Mouse (Mus musculus) hindbrain, embryonic 15.5 days (tissue): ENCODE measurements around the gene Skida1. TPM values are rescaled to one million over a fixed set of nuclear protein-coding genes. Genes with fewer than 3 reads are reported as not detected.

Experiments
- ATAC-seq: fragments of 200-750 bp; cut with Nextera tagmentation; 2 replicates; pipeline ENCODE4 v1.8.0; 2017; ENCODE audit warnings: low read depth, moderate number of reproducible peaks, moderate TSS enrichment; ENCODE audit not compliant: low FRiP score
- H3K27ac ChIP-seq: fragments of 300-500 bp; sonication (generic); replicated peaks from 2 replicates; pipeline ENCODE4 v1.5.1; 2015; ENCODE audit warnings: mild to moderate bottlenecking, inconsistent platforms
- H3K27me3 ChIP-seq: fragments of 300-500 bp; sonication (generic); 2 replicates; pipeline ENCODE4 v1.6.1; 2015; ENCODE audit warnings: control low read depth, inconsistent platforms
- H3K36me3 ChIP-seq: fragments of 300-500 bp; sonication (generic); 2 replicates; pipeline ENCODE4 v1.6.1; 2015; ENCODE audit warnings: control low read depth, inconsistent platforms
- H3K4me1 ChIP-seq: fragments of 300-500 bp; sonication (generic); replicated peaks from 2 replicates; pipeline ENCODE4 v1.6.1; 2015; ENCODE audit warnings: control low read depth, inconsistent platforms
- H3K4me2 ChIP-seq: fragments of 300-500 bp; sonication (generic); 2 replicates; pipeline ENCODE4 v1.6.1; 2015; ENCODE audit warnings: moderate library complexity, mild to moderate bottlenecking, inconsistent platforms
- H3K4me3 ChIP-seq: fragments of 300-500 bp; sonication (generic); 2 replicates; pipeline ENCODE4 v1.5.1; 2015; ENCODE audit warnings: mild to moderate bottlenecking, inconsistent platforms
- H3K9ac ChIP-seq: fragments of 300-500 bp; sonication (generic); 2 replicates; pipeline ENCODE4 v1.6.1; 2015; ENCODE audit warnings: inconsistent platforms
- H3K9me3 ChIP-seq: fragments of 300-500 bp; sonication (generic); 2 replicates; pipeline ENCODE4 v1.6.1; 2016; ENCODE audit warnings: control low read depth, inconsistent platforms
- WGBS: fragments of 180-500 bp; shearing (Covaris S2); methylation state at CpG from one replicate; pipeline ENCODE4 v1.1.7; 2015; 5-methylcytosine and 5-hydroxymethylcytosine counted together
- polyA plus RNA-seq: library from polyadenylated mRNA; unstranded; fragments of >200 nt; fragmentation: Nextera tagmentation; extraction: Ambion mirVana; gene quantifications from 2 replicates; pipeline ENCODE4 v1.2.1, GENCODE M21; 2015

The Skida1 gene
- polyA plus RNA-seq, 1 experiment from 2014 or later: 6.5 TPM

GRCm38 (mm10) chr2:18031831-18032537 lies 16.9 kb downstream of the Skida1 start:
- ATAC-seq: no peak
- 5% methylated on average over 34 of the region's 34 CpGs for WGBS
- Histone ChIP-seq H3K4me3 (peak overlapping the region; percentile 31), H3K9me3 (no peaks in the 10 kb centered on the region), H3K4me1 (peaks cover 40% of the 10 kb centered on the region), H3K4me2 (peak overlapping the region; percentile 71), H3K9ac (peak overlapping the region; percentile 45), H3K36me3 (no peaks in the 10 kb centered on the region), H3K27ac (no peak overlapping the region), H3K27me3 (no peaks in the 10 kb centered on the region)

DNA sequence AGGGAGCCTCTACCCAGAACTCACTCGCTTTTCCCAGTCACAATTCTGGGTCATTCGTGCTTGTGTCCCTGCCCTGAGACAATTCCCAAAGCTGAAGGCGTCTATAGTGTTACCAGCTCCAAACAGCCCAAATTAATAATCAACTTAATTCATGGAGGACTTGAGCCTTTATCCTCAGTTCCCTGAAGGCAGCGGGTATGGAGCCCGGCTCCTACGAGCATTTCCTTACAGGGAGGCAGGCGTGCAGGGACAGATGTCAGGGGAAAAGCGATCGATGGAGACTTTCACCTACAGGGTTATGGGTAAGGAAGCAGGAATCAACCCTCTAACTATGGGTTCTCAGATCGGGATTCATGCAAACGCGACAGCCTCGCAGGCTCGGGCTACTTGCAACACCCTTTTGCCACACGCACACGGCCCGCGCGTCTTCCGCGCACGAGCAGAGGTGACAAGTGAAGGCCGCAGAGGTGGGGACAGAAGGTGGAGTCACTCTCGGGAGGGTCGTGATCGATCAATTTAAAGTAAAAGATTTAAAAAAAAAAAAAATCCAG lies 17.5 kb downstream of the Skida1 start:
- Histone ChIP-seq H3K4me1 (peaks cover 46% of the 10 kb centered on the region), H3K27ac (no peak overlapping the region), H3K4me2 (peak overlapping the region; percentile 71), H3K9ac (peak overlapping the region; percentile 45), H3K9me3 (no peaks in the 10 kb centered on the region), H3K4me3 (peak overlapping the region; percentile 31), H3K27me3 (no peaks in the 10 kb centered on the region), H3K36me3 (no peaks in the 10 kb centered on the region)
- 12% methylated on average over 26 of the region's 26 CpGs for WGBS
- no peak for ATAC-seq

DNA sequence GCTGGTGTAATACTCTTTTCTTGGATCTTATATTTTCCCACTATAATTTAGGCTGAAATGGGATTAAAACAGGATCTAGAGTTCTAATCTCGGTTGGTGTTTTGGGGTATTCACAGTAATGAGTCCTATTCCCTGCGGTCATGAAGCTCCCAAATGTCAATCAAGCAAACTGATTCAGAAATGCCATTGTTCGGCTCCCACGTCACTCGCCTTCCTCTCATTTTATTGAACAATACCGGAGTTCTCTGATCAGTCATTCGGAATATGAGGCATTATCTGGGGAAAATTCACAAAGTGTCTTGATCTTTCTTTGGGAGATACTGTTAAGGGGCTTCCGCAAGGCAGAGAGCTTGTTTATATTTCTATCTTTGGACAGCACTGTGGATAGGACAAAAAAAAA lies 18.3 kb downstream of the Skida1 start:
- H3K27ac ChIP-seq: no peak overlapping the region
- ATAC-seq: no peak
- H3K4me2 ChIP-seq: 0 out of 2 replicates have a peak overlapping the region, but pooled peaks have one; percentile 10
- no peaks in the 10 kb centered on the region for H3K27me3 ChIP-seq
- 50% methylated on average over 8 of the region's 8 CpGs for WGBS
- H3K9ac ChIP-seq: no peak overlapping the region
- H3K36me3 ChIP-seq: no peaks in the 10 kb centered on the region
- H3K4me3 ChIP-seq: no peak overlapping the region
- peaks cover 50% of the 10 kb centered on the region for H3K4me1 ChIP-seq
- H3K9me3 ChIP-seq: no peaks in the 10 kb centered on the region

DNA sequence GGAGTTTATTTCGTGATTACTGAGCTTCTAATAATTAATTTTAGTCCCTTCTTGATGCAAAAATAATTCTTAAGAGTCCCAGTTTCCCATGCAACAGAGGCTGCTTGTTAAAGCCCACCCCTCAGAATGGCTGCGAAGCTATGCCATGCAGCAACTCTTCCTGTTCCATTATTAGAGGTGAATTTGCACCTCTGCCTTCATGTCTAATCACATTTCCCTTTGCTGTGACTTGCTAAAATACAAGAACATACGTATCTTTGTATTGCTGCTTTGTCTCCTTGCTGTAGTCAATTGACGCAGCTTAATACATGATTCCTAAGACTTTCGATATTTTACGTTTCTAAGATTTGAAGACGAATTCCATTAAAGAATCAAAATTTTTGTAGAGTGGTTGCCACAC lies 19.2 kb downstream of the Skida1 start:
- no peak overlapping the region for H3K4me2 ChIP-seq
- H3K4me1 ChIP-seq: peaks cover 50% of the 10 kb centered on the region
- H3K4me3 ChIP-seq: no peak overlapping the region
- H3K9ac ChIP-seq: no peak overlapping the region
- no peaks in the 10 kb centered on the region for H3K36me3 ChIP-seq
- no peaks in the 10 kb centered on the region for H3K27me3 ChIP-seq
- ATAC-seq: no peak
- WGBS: 67% methylated on average over 7 of the region's 7 CpGs
- no peaks in the 10 kb centered on the region for H3K9me3 ChIP-seq
- no peak overlapping the region for H3K27ac ChIP-seq

- WGBS: under 1% methylated on average over 61 of the region's 61 CpGs
- ATAC-seq: peak; percentile 75
- peak overlapping the region; percentile 88 for H3K4me2 ChIP-seq
Observed at GRCm38 (mm10) chr2:18028140-18029021, 20.5 kb downstream of the Skida1 start.

GRCm38 (mm10) chr2:18027448-18028139 lies 21.3 kb downstream of the Skida1 start:
- Histone ChIP-seq H3K9ac (peak overlapping the region; percentile 69), H3K36me3 (no peaks in the 10 kb centered on the region), H3K9me3 (no peaks in the 10 kb centered on the region), H3K4me2 (peak overlapping the region; percentile 88), H3K4me1 (peaks cover 36% of the 10 kb centered on the region), H3K27me3 (no peaks in the 10 kb centered on the region), H3K4me3 (peak overlapping the region; percentile 65), H3K27ac (peak overlapping the region; percentile 94)
- under 1% methylated on average over 41 of the region's 44 CpGs for WGBS
- peak; percentile 85 for ATAC-seq

More at GRCm38 (mm10) chr2:18028140-18029021, 20.5 kb downstream of the Skida1 start:
- H3K4me1 ChIP-seq: peaks cover 44% of the 10 kb centered on the region
- peak overlapping the region; percentile 69 for H3K9ac ChIP-seq
- peak overlapping the region; percentile 65 for H3K4me3 ChIP-seq
- H3K9me3 ChIP-seq: no peaks in the 10 kb centered on the region
- H3K36me3 ChIP-seq: no peaks in the 10 kb centered on the region
- H3K27ac ChIP-seq: peak overlapping the region; percentile 94
- no peaks in the 10 kb centered on the region for H3K27me3 ChIP-seq

- H3K9ac ChIP-seq: peak overlapping the region; percentile 36
- H3K4me1 ChIP-seq: peaks cover 25% of the 10 kb centered on the region
- H3K4me2 ChIP-seq: peak overlapping the region; percentile 88
- H3K9me3 ChIP-seq: no peaks in the 10 kb centered on the region
- WGBS: under 1% methylated on average over 44 of the region's 44 CpGs
- peak overlapping the region; percentile 65 for H3K4me3 ChIP-seq
- H3K27me3 ChIP-seq: no peaks in the 10 kb centered on the region
- no peaks in the 10 kb centered on the region for H3K36me3 ChIP-seq
- H3K27ac ChIP-seq: peak overlapping the region; percentile 16
- ATAC-seq: peak; percentile 16; the same call in 1 of the 2 replicates
Observed at GRCm38 (mm10) chr2:18026116-18026947, 22.5 kb downstream of the Skida1 start.

GRCm38 (mm10) chr2:18025781-18026115 lies 23.1 kb downstream of the Skida1 start:
- H3K36me3 ChIP-seq: no peaks in the 10 kb centered on the region
- H3K4me1 ChIP-seq: peaks cover 20% of the 10 kb centered on the region
- no peaks in the 10 kb centered on the region for H3K27me3 ChIP-seq
- H3K4me2 ChIP-seq: peak overlapping the region; percentile 88
- peak overlapping the region; percentile 36 for H3K9ac ChIP-seq
- peak overlapping the region; percentile 65 for H3K4me3 ChIP-seq
- no peaks in the 10 kb centered on the region for H3K9me3 ChIP-seq
- no peak for ATAC-seq
- no peak overlapping the region for H3K27ac ChIP-seq
- WGBS: under 1% methylated on average over 14 of the region's 14 CpGs

GRCm38 (mm10) chr2:18025116-18025515 lies 23.7 kb downstream of the Skida1 start:
- H3K27me3 ChIP-seq: no peaks in the 10 kb centered on the region
- WGBS: 27% methylated on average over 5 of the region's 5 CpGs
- H3K9ac ChIP-seq: no peak overlapping the region
- H3K4me2 ChIP-seq: no peak overlapping the region; the same call in 1 of the 2 replicates
- H3K4me1 ChIP-seq: peaks cover 20% of the 10 kb centered on the region
- ATAC-seq: no peak
- H3K4me3 ChIP-seq: no peak overlapping the region
- no peaks in the 10 kb centered on the region for H3K36me3 ChIP-seq
- no peaks in the 10 kb centered on the region for H3K9me3 ChIP-seq
- no peak overlapping the region for H3K27ac ChIP-seq

DNA sequence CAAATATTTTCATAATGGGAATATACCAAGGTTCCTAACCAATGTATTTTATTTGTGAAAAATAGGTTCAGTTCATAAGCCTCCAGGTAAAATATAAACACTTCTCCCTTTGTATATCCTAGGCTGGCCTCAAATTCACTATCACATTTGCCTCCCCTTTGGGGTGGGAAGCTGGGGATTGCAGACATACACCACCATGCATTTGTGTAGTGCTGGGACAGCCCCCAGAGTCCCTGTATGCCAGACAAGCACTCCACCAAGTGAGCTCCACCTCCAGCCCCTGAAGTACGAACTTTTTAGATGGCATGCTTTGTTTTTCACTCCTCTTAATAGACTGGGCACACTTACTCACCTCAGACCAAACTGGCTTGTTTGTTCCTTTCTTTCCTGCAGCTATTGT lies 26.0 kb downstream of the Skida1 start:
- no peak for ATAC-seq

DNA sequence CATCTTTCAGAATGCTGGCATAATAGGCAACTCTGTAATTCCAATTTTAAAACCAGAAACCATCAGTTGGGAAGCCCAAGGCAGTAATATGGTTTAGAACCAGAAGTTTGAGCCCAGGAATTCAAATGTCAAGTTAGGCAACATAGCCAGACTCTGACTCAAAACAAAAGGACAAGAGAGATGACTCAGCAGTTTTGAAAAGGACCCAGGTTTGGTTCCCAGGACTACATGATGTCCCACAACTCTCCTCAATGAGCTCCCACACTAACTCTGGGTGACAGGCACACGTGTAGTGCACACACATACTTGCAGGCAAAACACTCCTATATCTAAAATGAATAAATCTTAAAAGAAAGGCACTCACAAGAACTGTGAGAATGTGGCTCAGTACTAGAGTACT lies 29.7 kb downstream of the Skida1 start:
- no peak for ATAC-seq
- Histone ChIP-seq H3K4me2 (no peak overlapping the region), H3K27me3 (no peaks in the 10 kb centered on the region), H3K4me3 (no peak overlapping the region), H3K27ac (no peak overlapping the region), H3K4me1 (no peaks in the 10 kb centered on the region), H3K9ac (no peak overlapping the region), H3K9me3 (no peaks in the 10 kb centered on the region), H3K36me3 (no peaks in the 10 kb centered on the region)
- 83% methylated on average over 1 of the region's 1 CpGs for WGBS

More for the DNA sequence above, 26.0 kb downstream of the Skida1 start:
- H3K36me3 ChIP-seq: no peaks in the 10 kb centered on the region
- H3K27ac ChIP-seq: no peak overlapping the region
- H3K27me3 ChIP-seq: no peaks in the 10 kb centered on the region
- no peaks in the 10 kb centered on the region for H3K9me3 ChIP-seq
- no peak overlapping the region for H3K4me2 ChIP-seq
- 41% methylated on average over 1 of the region's 1 CpGs for WGBS
- H3K9ac ChIP-seq: no peak overlapping the region
- H3K4me1 ChIP-seq: peaks cover 14% of the 10 kb centered on the region
- H3K4me3 ChIP-seq: no peak overlapping the region
